Mouse (Mus musculus): ENCODE measurements at regions not wholly inside any gene's neighbourhood (a gene's known extent, or its start where the extent isn't known, plus 50 kb on each side); places are given as distances from the start of the nearest gene placed in this dataset.

- no peak for DNase-seq (ENCODE audit: low spot score in 2 of 2)
These were observed 259.7 kb downstream of the Tmem182 start for GRCm38 (mm10) chr1:41065130-41065529.

GRCm38 (mm10) chr1:41104869-41105268 lies 299.5 kb downstream of the Tmem182 start:
- no peak for DNase-seq (ENCODE audit: low spot score in 2 of 2)

GRCm38 (mm10) chr1:41121636-41122175 lies 316.3 kb downstream of the Tmem182 start:
- DNase-seq (ENCODE audit: low spot score in 2 of 2) = no peak

DNA sequence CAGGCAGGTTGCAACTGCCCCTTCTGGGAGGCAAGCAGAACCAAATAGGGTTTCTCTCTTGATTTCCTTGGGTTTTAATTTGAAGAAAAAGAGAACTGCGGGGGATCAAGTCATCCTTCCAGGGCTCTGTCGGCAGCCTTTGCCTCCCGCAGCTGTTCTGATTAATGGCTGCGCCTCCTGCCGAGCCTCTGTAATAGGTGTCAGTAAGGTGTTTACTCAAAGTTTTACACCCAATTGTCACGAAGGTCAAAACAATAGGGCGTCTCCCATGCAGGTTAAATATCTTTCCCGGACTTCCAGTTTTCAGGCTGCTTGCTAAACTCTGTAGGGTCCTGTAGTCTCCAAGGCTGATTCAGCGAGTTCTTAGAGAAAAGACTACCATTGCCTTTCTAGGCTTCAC lies 326.0 kb downstream of the Tmem182 start:
- no peak for DNase-seq (ENCODE audit: low spot score in 2 of 2)

DNA sequence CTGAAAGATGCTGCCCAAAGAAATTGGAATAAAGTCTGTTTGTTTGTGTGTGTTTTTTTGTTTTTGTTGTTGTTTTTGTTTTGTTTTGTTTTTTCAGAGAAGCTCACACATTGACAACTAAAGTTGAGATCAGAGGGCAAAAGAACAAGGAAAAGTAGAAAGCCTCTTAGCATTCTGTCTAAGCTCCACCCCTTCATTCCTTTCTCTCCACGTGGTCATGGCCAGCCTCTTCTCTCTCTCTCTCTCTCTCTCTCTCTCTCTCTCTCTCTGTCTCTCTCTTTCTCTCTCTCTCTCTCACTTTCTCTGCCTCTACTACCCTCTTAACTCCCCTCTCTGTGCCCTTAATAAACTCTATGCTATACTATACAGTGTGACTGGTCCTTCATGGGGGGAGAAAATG lies 327.7 kb downstream of the Tmem182 start:
- no peak for DNase-seq (ENCODE audit: low spot score in 2 of 2)

GRCm38 (mm10) chr1:41133946-41134345 lies 328.5 kb downstream of the Tmem182 start:
- no peak for DNase-seq (ENCODE audit: low spot score in 2 of 2)

- DNase-seq (ENCODE audit: low spot score in 2 of 2) = no peak
These were observed 334.3 kb downstream of the Tmem182 start for GRCm38 (mm10) chr1:41139725-41140124.

- DNase-seq (ENCODE audit: low spot score in 2 of 2) = no peak
These were observed 335.1 kb downstream of the Tmem182 start for GRCm38 (mm10) chr1:41140542-41140941.

GRCm38 (mm10) chr1:41141992-41142391 lies 336.6 kb downstream of the Tmem182 start:
- no peak for DNase-seq (ENCODE audit: low spot score in 2 of 2)

- DNase-seq (ENCODE audit: low spot score in 2 of 2) = no peak
These were observed 347.1 kb downstream of the Tmem182 start for GRCm38 (mm10) chr1:41152516-41152915.

GRCm38 (mm10) chr1:41153174-41153999 lies 348.0 kb downstream of the Tmem182 start:
- DNase-seq (ENCODE audit: low spot score in 2 of 2) = no peak

- DNase-seq (ENCODE audit: low spot score in 2 of 2) = no peak
These were observed 348.8 kb downstream of the Tmem182 start for GRCm38 (mm10) chr1:41154198-41154597.

- DNase-seq (ENCODE audit: low spot score in 2 of 2) = no peak
These were observed 351.5 kb downstream of the Tmem182 start for GRCm38 (mm10) chr1:41156946-41157345.

DNA sequence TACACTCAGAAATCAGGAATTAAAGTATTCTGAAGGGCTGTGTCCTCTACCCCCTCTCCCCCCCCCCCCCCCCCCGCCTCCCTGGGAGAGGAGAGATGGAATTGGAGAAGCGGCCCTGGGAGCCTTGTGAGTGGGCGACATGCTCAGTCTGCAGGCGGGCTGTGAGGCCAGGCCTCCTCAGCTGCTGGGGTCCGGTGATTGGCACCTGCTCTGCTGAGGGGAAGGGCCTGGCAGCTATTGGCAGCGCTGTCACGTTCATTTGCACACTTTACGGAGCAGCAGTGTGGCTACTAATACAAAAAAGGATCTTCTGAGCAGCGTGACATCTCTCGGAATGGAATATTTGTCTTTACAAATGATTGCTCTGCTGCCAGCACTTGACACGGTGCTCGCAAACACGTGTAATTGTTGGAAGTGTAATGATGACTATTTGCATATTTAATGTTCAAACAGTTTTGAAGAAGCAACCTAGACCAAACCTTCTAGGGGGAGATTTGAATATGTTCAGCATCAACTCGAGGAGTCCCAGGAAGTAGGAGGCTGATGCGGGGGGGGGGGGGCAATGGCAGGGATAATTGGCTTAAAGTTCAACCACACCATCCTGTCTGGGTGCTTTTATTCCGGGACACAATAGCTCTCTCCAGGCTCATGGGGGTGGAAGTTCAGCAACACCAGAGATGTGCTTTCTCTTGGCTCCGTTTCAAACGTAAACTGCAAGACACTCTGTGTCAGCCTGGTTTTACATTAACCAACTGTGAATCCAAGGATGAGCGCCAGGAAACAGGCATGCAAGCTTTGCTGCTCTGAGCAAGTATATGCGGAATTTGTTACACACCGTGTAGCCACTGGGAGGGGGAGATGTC lies 352.5 kb downstream of the Tmem182 start:
- DNase-seq (ENCODE audit: low spot score in 2 of 2) = no peak

GRCm38 (mm10) chr1:41165878-41166786 lies 360.7 kb downstream of the Tmem182 start:
- DNase-seq (ENCODE audit: low spot score in 2 of 2) = no peak

DNA sequence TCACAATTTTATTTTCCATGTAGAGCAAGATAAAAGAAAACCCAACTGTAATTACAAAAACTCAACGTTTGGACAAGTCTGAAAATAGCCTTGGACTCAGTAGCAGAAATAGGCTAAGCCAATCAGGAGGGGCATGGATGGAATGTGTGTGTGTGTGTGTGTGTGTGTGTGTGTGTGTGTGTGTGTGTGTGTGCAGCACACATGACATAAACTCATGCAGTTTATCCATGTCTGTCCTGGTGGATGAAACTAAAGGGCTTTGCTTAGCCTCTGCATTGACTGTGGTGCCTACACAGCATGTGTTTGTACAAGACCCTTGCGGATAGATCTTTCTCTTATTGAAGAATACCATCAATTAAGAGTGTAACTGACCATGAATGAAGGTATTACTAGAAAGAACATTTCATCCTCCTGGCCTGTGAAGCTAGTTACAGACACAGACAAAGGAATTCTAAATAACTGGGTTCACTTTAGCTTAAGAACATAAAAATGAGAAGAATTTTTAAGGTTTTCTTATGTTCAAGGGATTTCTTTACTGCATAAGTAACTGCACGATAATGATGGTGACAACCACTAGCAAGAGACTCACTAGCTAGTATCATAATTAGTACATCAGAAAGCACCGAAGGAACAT lies 361.5 kb downstream of the Tmem182 start:
- DNase-seq (ENCODE audit: low spot score in 2 of 2) = no peak

DNA sequence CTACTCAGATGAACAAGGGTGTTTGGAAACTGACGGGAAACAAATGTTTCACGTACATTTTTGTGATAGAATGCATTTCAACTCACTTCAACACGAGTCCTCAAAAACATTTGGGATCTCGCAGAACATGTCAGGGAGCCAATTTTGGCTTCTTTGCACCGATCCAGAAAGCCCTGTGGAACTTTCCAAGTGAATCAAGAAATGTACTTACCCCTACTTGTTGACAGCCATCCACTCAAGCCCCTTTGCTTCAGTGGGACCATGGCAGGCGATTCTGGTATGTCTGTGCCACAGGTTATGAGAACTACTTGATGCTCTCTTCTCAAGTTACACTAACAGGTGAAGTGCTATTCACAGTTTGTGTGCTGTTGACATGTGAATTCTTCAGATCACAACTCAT lies 381.6 kb downstream of the Tmem182 start:
- no peak for DNase-seq (ENCODE audit: low spot score in 2 of 2)

DNA sequence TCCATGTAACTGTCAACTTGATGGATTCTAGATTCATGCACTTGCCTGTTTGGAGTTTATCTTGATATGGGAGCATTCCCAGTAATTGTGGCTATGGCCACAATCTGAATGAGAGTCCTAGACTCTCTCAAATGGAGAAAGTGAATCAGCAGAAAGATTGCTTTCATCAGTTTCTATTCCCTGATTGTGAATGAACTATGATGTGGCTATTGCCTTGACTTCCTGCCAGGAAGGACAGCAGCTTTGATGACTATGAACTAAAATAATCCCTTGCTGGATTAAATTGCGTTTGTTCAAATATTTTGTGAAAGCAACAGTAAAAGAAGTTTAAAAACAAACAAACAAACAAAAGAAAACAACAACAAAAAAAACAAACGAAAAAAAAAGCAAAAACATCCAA lies 407.5 kb downstream of the Tmem182 start:
- no peak for DNase-seq (ENCODE audit: low spot score in 2 of 2)

GRCm38 (mm10) chr1:41225851-41226250 lies 420.4 kb downstream of the Tmem182 start:
- DNase-seq (ENCODE audit: low spot score in 2 of 2) = no peak

- DNase-seq (ENCODE audit: low spot score in 2 of 2) = no peak
These were observed 429.9 kb downstream of the Tmem182 start for GRCm38 (mm10) chr1:41235335-41235734.

Measured in adrenal gland, postnatal 4 days (tissue).